Mouse (Mus musculus) cerebellum, adult 8-10 months (tissue): ENCODE data around the gene Them4.

ENCODE experiments used
- DNase-seq: peaks from one replicate; pipeline ENCODE4 v3.0.0; 2022

Gene Them4

DNA sequence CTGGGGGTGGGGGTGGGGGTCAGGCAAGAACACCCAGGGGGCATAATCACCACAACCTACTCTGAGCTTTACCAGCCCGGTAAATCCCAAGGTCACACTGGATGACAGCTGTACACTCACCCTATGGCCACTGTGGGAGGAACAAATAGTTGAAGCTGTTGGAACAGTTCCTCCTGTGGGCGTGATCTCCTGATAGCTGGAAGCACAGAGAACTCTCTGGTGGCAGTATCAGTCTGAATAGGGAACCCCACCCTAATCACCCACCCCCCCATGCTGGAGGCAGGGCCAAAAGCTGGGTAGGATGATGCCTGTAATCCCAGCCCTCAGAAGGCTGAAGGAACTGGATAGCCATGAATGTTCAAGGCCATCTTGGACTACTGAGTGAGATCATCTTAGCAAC, 59.8 kb downstream of the Them4 start:
- no peak for DNase-seq

DNA sequence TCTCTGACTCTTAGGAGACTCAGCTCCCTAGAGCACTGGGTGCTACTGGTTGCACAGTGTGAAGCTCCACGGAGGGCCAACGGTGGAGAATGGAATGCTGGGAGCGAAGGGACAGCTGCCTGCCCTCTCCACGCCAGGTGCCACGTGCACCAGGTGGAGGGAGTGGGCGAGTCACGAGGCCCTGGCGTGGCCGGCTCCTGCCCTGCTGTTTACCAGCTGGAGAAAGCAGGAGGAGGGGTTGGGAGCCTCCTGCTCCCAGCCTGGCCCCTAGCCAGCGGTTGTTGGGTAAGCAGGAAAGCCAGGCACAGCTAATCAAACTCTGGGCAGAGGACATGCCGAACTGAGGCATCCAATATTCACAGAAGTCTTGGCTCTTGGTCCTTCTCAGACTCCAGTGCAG, 61.7 kb downstream of the Them4 start:
- peak; percentile 66 for DNase-seq

DNA sequence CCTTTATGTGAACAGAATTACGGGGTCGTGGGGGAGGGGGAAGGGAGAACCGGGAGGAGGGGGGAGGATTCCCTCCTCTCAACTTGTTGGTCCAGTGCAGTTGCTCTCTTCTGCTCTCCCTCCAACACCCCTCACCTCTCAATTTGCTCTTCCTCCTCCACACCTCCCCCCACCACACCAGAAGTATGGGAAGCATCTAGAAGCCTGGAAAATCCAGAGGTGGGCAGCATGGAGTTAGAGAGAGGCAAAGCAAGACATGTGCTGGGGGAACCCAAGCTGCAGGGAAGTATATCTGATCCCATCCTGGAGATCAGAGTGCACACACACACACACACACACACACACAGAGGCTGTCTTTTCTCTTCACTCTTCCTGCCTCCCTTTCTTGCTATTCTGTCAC, 62.1 kb downstream of the Them4 start:
- no peak for DNase-seq

DNA sequence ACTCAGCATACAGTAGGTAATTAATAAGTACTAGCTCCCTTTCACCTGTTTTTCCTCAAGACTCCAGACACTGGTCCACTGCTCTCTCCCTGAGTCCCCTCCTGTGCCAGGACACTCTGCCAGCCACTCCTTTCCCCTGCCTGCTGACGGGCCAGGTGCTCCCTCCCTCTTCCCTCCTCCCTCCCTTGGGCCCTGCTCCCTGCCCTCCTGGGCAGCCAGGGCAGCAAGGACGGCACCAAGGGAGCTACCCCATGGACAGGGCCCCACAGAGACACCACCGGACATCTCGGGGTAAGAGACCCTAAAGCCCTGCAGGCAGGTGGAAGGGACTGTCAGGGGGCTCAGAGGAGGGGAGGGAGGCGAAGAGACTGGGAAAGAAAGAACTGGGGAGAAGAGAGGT, 62.8 kb downstream of the Them4 start, which contains the start of gene Rorc:
Gene Rorc, plus strand, starts transcription at position 154 of the 400 bp plus-strand sequence.
- peak; percentile 60 for DNase-seq

DNA sequence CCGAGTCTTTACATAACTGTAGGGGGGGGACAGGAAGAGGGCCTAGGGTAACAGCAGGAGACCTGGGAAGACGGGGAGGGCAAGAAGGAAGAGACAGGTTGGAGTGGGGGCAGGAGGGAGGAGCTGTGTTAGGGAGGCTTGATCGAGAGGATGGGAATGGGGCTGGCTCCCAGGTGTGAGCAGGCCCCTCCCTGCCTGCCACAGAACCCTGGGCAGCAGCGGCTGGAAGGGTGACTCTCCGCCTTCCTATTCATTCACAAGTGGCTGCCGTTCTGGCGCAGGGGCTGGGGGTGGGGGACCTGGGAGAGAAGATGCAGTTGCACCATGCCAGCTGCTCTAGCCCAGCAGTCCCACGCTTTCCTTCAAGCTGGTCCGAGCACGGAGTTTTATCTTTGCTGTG, 63.2 kb downstream of the Them4 start:
- peak; percentile 37 for DNase-seq

DNA sequence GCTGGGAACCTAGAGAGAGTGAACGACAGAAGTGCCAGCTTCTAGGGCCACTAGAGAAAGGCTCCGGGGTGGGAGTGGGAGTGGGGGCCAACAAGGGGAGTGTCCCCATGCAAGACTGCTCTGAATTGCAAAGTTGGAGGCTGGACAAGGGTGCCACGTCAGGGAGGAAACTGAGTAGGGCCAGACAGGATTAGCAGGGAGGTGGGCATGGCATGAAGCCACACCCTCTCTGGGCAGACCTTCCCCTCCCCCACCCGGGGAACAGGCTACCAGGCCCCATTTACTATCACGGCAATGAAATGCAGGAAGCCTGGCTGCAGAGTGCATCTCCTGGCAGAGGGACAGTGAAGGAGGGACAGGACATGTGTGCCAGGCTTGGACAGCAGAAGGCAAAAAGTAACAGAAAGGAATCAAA, 63.7 kb downstream of the Them4 start:
- peak; percentile 60 for DNase-seq

DNA sequence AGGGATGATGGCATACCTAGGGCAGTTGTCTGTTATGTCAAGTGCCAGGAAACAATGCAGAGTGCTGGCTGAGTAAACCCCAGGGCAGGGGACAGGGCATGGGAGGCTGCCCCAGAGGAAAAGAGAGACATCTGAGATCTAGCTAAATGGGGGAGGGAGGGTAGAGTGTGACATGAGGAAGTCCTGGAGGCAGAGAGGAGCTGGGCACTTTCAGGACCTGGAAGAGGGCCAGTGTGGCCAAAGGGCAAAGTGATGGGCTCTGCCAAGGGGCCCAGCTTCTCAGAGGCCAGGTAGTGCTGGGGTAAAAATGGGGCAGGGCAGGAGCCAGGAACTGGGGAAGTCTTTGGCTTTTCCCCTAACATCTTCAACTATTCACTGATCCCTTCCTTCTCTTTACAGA, 64.7 kb downstream of the Them4 start:
- DNase-seq, result no peak

DNA sequence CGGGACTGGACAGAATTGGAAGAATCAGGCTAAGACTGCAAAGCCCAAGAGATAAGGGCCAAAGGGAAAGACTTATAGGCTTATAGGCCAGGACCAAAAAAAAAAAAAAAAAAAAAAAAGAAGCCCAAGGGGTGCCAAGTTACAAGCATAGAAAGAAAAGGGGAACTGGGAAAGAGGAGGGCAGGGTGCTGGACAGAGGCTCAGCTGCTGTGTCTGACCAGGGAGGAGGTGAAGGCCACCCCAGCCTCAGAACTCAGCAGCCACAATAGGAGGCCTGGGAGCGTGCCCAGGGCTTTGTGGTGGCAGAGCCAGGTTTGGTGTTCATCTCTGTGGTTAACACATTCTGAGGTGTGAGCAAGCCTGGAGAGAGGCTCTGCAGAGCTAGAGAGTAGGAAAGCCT, 65.3 kb downstream of the Them4 start:
- DNase-seq, result no peak

DNA sequence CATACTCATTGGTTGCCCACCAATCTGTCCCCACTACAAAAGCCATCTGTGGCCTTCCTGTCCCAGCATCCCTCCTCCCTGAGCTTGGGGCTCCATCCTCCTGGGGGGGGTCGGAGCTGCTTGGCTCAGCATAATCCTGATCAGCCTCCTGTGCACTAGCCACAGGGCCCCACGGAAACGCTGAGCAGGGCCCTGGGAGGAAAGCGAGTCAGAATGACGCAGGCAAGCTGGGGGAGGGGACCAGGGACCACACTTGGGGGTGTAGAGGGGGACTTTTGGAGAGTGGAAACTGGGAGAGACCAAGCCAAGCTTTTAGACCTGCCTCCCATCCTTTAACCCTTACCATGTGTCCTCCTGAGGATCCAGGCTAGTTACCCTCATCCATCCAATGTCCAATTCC, 66.0 kb downstream of the Them4 start:
- no peak for DNase-seq

DNA sequence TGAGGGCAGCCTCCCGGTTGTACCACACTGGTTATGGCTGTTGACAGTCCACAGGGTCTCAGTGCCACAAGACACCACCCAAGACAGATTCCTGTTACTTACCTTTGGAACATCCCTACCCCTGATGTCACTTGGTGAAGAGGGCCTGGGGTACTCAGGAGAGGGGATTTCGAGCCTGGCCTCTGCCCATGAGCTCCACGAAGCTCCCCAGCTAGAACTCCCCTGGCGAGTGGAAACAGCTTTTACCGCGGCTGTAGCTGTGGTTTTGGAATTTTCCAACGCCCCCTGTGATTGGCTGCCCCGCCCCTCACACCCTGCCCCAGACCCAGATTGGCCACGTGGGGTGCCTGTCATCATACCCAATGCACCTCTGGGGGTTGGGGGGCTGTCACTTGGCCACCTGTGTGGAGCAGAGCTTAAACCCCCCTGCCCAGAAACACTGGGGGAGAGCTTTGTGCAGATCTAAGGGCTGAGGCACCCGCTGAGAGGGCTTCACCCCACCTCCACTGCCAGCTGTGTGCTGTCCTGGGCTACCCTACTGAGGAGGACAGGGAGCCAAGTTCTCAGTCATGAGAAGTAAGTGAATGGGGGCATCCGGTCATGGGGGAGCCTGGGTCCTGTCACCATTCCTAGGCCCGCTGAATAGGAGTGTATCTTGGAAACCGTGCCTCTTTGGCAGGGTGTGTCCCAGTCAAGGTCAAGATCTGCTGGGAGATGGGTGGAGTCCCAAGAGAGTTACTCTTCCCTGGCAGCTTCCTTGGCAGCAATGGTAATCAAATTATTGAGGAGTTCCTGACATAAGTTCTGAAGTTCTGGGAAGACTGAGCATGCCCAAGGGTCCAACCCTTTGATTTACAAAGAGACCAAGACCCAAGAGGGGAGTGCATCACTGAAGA, 67.4 kb downstream of the Them4 start:
- no peak for DNase-seq

DNA sequence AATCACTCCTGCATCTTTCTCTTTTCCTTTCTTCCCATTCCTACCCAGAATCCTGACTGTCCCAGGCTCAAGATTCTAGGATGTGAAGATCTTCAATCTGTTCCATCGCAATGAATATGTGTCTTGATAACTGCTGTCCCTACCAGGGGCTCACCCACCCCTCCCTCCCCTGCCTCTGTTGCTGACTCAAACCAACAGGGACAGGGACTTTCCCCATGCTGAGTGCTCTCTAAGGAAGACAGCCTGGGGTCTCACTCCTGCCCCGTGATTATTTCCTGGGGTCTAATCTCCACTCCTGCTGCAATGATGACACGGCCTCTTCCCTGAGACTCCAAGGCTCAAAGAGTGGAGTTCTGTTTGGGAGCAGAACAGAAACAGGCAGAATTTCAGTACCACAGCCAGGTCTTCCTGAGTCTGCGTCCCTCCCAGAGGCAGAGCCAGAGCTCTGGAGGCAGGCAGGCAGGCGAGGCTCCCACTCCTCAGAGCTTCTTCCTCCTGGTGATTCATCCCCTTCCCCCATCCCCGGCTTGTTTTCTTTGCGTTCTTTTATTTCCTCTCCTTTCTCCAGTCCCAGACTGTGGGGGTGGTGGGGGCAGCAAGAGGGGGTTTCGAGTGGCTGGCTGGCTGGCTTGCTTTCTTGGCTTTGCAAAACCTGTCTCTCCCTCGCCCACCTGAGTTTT, 70.1 kb downstream of the Them4 start:
- DNase-seq, result no peak
